Mouse (Mus musculus) frontal cortex, postnatal 10 days (tissue): ENCODE data around the gene Kmt2b.

Experiments
- DNase-seq, 2 experiments: peaks; one replicate each; pipeline ENCODE4 v3.0.0; 2022; ENCODE audit warnings: low spot score in 2 of 2, mixed read lengths in 1 of 2

Kmt2b gene

GRCm38 (mm10) chr7:30534633-30535577, 53.6 kb downstream of the Kmt2b start, which contains the start of gene Arhgap33:
Arhgap33 (minus strand) TSS chr7:30535060.
- peak; percentile 97 for DNase-seq

DNA sequence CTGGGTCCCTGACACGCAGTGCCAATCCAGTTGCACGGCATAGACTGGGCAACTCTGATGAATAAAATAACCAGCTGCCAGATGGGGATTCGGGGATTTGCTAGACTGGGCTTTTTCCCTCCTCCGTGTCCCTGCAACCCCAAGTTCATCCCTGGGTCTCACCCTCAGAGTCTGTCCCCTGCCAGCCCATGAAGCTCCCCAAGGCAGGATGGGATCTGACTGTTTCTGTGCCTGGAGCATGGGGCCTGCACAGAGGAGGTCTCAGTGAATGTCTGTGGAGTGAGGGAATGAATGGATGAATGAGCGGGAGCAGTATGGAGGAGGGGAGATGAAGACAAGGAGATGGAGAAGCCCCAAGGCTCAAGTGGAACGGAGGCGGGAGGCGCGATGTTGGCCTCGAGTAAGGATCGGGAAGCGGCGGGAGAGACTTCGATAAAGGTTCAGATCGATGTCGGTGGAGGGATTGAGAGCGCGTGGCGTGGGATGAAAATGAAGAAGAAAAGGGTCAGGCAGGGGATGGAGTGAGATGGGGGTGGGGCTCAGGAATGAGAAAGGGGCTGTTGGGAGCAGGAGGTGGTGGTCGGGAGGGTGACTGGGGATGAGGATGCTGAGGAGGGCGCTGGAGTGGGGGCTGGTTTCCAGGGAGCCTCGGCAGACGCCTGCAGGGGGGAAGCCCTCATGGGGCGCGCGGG, 54.4 kb downstream of the Kmt2b start:
- no peak for DNase-seq

GRCm38 (mm10) chr7:30532931-30533330, 55.6 kb downstream of the Kmt2b start:
- no peak for DNase-seq

GRCm38 (mm10) chr7:30531291-30531815, 57.2 kb downstream of the Kmt2b start:
- DNase-seq, result no peak

DNA sequence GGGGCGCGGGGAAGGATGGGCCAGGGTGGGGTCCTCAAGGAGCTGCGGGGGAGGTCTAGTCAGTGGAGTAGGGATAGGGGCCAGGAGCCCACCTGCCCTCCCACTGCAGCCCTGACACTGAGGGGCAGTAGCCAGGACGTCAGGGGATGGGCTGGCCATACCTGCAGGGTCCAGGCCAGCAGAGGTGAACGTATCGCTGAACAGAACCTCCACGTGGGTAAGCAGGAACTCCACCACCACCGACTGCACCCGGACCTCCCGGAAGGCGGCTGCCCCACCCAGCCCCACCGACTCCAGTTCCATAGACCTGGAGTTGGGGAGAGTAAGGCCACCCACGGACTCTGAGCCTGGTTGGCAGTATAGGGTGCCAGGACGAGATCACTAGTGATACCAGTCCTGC, 61.5 kb downstream of the Kmt2b start:
- DNase-seq, result no peak

DNA sequence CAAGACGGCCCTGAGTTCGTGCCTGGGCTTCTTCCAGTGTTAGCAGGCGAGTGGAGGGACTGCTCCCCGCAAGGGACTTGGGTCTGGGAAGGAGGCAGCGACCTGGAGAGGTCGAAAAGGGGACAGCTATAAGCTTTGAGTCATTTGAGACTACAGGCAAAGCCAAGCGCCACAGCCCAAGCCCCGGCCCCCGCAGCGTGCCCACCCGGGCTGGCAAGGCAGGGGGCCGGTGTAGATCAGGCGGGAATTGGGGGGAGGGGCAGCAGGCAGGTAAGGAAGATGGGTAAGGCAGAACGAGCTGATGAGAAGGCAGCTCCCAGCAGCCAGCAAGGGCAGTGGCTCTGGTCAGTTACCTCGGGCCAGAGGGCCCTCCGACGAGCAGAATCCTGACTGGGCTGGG, 62.1 kb downstream of the Kmt2b start:
- no peak for DNase-seq

DNA sequence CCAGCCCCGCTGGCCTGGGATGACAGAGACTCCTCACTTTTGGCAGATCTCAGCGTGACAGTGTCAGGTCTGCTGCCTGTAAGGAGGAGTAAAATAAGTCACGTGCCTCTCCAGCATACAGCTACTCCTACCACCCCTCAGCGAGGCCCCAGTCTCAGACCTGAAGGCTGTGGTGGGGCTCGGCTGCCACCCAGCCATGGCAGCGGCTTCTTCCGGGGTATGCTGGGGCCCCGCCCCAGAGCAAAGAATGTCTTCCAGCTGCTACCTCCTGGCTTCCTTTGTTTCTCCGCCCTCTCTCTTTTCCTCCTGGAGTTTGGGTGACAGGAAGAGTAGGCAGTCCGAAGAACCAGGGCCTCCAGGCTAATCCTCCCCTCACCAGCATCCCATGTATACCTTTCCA, 62.6 kb downstream of the Kmt2b start:
- DNase-seq, result no peak

DNA sequence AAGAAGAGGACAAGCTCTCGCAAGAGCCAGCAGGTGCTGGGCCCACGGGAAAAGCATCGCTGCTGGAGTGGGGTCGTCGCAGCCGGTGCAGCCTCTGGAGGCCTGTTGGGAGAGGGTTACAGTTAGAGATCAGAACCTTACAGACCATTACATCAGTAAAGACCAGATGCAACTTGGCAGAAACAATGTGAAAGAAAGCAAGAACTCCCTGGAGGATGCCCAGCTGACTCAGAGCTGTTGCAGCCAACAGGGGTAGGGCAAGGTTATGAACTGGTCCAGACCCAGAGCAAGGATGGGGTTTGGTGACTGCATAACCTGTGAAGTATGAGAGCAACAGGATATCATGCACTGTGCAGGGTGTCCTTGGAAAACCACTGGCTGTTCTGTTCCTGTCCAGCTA, 64.0 kb downstream of the Kmt2b start:
- DNase-seq, result no peak

- DNase-seq, result no peak
Observed at GRCm38 (mm10) chr7:30522871-30523270, 65.7 kb downstream of the Kmt2b start.

- DNase-seq, result no peak
Observed at GRCm38 (mm10) chr7:30520856-30521255, 67.7 kb downstream of the Kmt2b start.

GRCm38 (mm10) chr7:30520396-30520795, 68.1 kb downstream of the Kmt2b start:
- no peak for DNase-seq
